ENCODE assay signal across 26 mouse cellular contexts in the genomic region with DNA sequence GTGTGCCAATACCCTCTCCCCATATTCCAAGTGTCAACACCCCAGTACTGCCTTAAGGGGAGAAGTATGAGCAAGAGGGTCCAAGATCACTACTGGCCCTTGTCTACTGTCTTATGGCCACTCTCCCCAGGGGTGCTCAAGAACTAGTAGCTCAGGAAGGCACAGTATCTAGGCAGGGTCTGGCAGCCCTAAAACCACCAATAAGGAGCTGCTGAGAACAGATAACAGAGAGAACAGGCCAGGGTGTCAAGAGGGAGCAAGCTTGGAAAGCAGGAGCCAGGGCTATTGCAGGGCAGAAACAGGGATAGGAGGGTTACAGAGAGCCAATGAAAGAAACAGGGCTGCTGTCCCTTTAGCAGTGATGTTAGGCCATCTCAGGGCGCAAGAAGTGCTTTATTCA.
DNase-seq lines count a peak whose midpoint lies in the region; ATAC-seq and TF ChIP-seq lines count a peak whose summit lies in the region.
"Had no signal": no experiment of that assay in that cellular context is flagged by ENCODE, and none has a peak within 500 bp of the region (broad histone marks: within the 10 kb centered on the region; RNA-seq: fewer than 3 reads in every experiment).

No protein-coding gene starts in this region.

- H3K4me1 ChIP-seq in megakaryocyte, embryonic 14.5 days: peaks cover 46% of the 10 kb centered on the region
- H3K4me1 ChIP-seq in liver, embryonic 13.5 days (replicated peaks): peaks cover 32% of the 10 kb centered on the region
- peaks cover 6% of the 10 kb centered on the region; the same call in 1 of the 2 replicates for H3K4me1 ChIP-seq in liver, postnatal 0 days (ENCODE audit: insufficient read depth)
- H3K4me1 ChIP-seq in cerebellum, adult 2 months (ENCODE audit: control insufficient read depth, insufficient read depth, low read length): no peaks in the 10 kb centered on the region
- H3K4me1 ChIP-seq: embryonic facial prominence, embryonic 15.5 days; forebrain, embryonic 10.5 days; heart, embryonic 10.5 days; heart, embryonic 15.5 days; hindbrain, embryonic 10.5 days had no signal

- no peaks in the 10 kb centered on the region for H3K9me3 ChIP-seq in megakaryocyte, embryonic 14.5 days
- no peaks in the 10 kb centered on the region for H3K9me3 ChIP-seq in liver, embryonic 13.5 days (replicated peaks)
- no peaks in the 10 kb centered on the region for H3K9me3 ChIP-seq in liver, postnatal 0 days (ENCODE audit: low read length)
- H3K9me3 ChIP-seq: embryonic facial prominence, embryonic 15.5 days; forebrain, embryonic 10.5 days; heart, embryonic 10.5 days; heart, embryonic 15.5 days; hindbrain, embryonic 10.5 days had no signal

- ATAC-seq in megakaryocyte, adult 5-6 weeks (ENCODE audit: poor library complexity, severe bottlenecking): no peak
- peak; percentile 93 for ATAC-seq in liver, embryonic 13.5 days (ENCODE audit: low read depth)
- ATAC-seq in liver, postnatal 0 days: peak; percentile 73
- ATAC-seq: CD4-positive, CD25-positive, alpha-beta regulatory T cell, adult 4 months; forebrain, embryonic 14.5 days had no signal

- peak overlapping the region; percentile 20 for H3K27ac ChIP-seq in liver, embryonic 13.5 days
- H3K27ac ChIP-seq in liver, postnatal 0 days (ENCODE audit: low read depth): no peak overlapping the region
- no peak overlapping the region for H3K27ac ChIP-seq in cerebellum, adult 2 months (ENCODE audit: insufficient read depth, low read length)
- H3K27ac ChIP-seq: embryonic facial prominence, embryonic 15.5 days; forebrain, embryonic 10.5 days; heart, embryonic 10.5 days; heart, embryonic 15.5 days; hindbrain, embryonic 10.5 days; hindbrain, embryonic 14.5 days had no signal

- DNase-seq in liver, embryonic 13.5 days: peak; percentile 24
- DNase-seq in liver, postnatal 0 days: no peak
- DNase-seq in adrenal gland, postnatal 4 days (ENCODE audit: low spot score in 2 of 2): no peak
- DNase-seq in cerebellum, adult 2 months: no peak
- no peak for DNase-seq in layer of hippocampus, adult 8-10 months (ENCODE audit: low spot score in 2 of 2)
- DNase-seq: adrenal gland, adult 8-10 months; adrenal gland, postnatal 36 days; B cell, adult 2 months; cerebellum, adult 18-20 months; cerebellum, postnatal 10 days; embryo, embryonic 11 days; gastrocnemius, postnatal 10 days; heart, adult 18-20 months; heart, postnatal 14 days had no signal

- no peak for TF ChIP-seq CTCF in liver, postnatal 0 days (IDR thresholded peaks at IDR 0.05; ENCODE audit: low read depth)
- no peak for TF ChIP-seq CTCF in cerebellum, adult 2 months (IDR thresholded peaks at IDR 0.05; ENCODE audit: borderline replicate concordance, insufficient read depth, low read depth, low read length)

- H3K4me3 ChIP-seq in megakaryocyte, embryonic 14.5 days (replicated peaks): peak overlapping the region; percentile 26
- H3K4me3 ChIP-seq in liver, embryonic 13.5 days (replicated peaks): no peak overlapping the region
- no peak overlapping the region for H3K4me3 ChIP-seq in liver, postnatal 0 days (ENCODE audit: low read depth, low read length)
- H3K4me3 ChIP-seq in cerebellum, adult 2 months (replicated peaks; ENCODE audit: insufficient read depth, low read depth, low read length): no peak overlapping the region
- H3K4me3 ChIP-seq: embryonic facial prominence, embryonic 15.5 days; erythroblast, embryonic 14.5 days; forebrain, embryonic 10.5 days; heart, embryonic 10.5 days; heart, embryonic 15.5 days; hindbrain, embryonic 10.5 days had no signal

- no peak for TF ChIP-seq POLR2A in cerebellum, adult 2 months (IDR thresholded peaks at IDR 0.05; ENCODE audit: borderline replicate concordance, insufficient read depth, low read length)

- TF ChIP-seq EP300 in liver, postnatal 0 days (IDR thresholded peaks at IDR 0.05; ENCODE audit: low read depth): peak; percentile 44; the same call in 1 of the 2 replicates

- no peak overlapping the region for H3K9ac ChIP-seq in liver, embryonic 13.5 days
- no peak overlapping the region for H3K9ac ChIP-seq in liver, postnatal 0 days (replicated peaks)
- H3K9ac ChIP-seq: embryonic facial prominence, embryonic 15.5 days; heart, embryonic 15.5 days; hindbrain, embryonic 14.5 days had no signal

- 68% methylated on average over 1 of the region's 1 CpGs for WGBS in liver, embryonic 13.5 days (ENCODE audit: insufficient replicate concordance)
- WGBS in liver, postnatal 0 days (ENCODE audit: insufficient replicate concordance): 59% methylated on average over 1 of the region's 1 CpGs
- 100% methylated on average over 1 of the region's 1 CpGs for WGBS in cerebellum, adult 2 months

- peak overlapping the region; percentile 26 for H3K4me2 ChIP-seq in liver, embryonic 13.5 days
- H3K4me2 ChIP-seq in liver, postnatal 0 days (ENCODE audit: low read depth, low read length): no peak overlapping the region
- H3K4me2 ChIP-seq: embryonic facial prominence, embryonic 15.5 days; heart, embryonic 15.5 days; hindbrain, embryonic 14.5 days had no signal

- H3K27me3 ChIP-seq in megakaryocyte, embryonic 14.5 days (replicated peaks): no peaks in the 10 kb centered on the region
- H3K27me3 ChIP-seq in liver, embryonic 13.5 days: no peaks in the 10 kb centered on the region
- H3K27me3 ChIP-seq in liver, postnatal 0 days (ENCODE audit: insufficient read depth, low read length): no peaks in the 10 kb centered on the region
- H3K27me3 ChIP-seq in cerebellum, adult 2 months (ENCODE audit: control insufficient read depth, insufficient read depth, low read length): no peaks in the 10 kb centered on the region
- H3K27me3 ChIP-seq: embryonic facial prominence, embryonic 15.5 days; heart, embryonic 15.5 days had no signal

- H3K36me3 ChIP-seq in megakaryocyte, embryonic 14.5 days (replicated peaks; ENCODE audit: low read length): no peaks in the 10 kb centered on the region
- no peaks in the 10 kb centered on the region for H3K36me3 ChIP-seq in liver, embryonic 13.5 days
- H3K36me3 ChIP-seq in liver, postnatal 0 days (replicated peaks; ENCODE audit: insufficient read depth, low read length): no peaks in the 10 kb centered on the region
- H3K36me3 ChIP-seq: embryonic facial prominence, embryonic 15.5 days; forebrain, embryonic 10.5 days; G1E; heart, embryonic 10.5 days; heart, embryonic 15.5 days; hindbrain, embryonic 10.5 days had no signal
